Mouse (Mus musculus) hindbrain, embryonic 11.5 days (tissue): ENCODE measurements around the gene Olfr122. TPM values are rescaled to one million over a fixed set of nuclear protein-coding genes. Genes with fewer than 3 reads are reported as not detected.

Experiments used
- ATAC-seq: fragments of 200-750 bp; cut with Nextera tagmentation; 2 replicates; pipeline ENCODE4 v1.8.0; 2017; ENCODE audit warnings: mild to moderate bottlenecking, moderate TSS enrichment, moderate library complexity; ENCODE audit not compliant: low FRiP score
- DNase-seq: peaks from one replicate; pipeline ENCODE4 v3.0.0-alpha.2; 2015; ENCODE audit warnings: low spot score
- H3K27ac ChIP-seq: fragments of 300-500 bp; sonication (generic); 2 replicates; pipeline ENCODE4 v1.5.1; 2014; ENCODE audit warnings: mild to moderate bottlenecking, low read depth, low read length
- H3K27me3 ChIP-seq: fragments of 300-500 bp; sonication (generic); 2 replicates; pipeline ENCODE4 v1.6.1; 2014; ENCODE audit warnings: mild to moderate bottlenecking, low read length, moderate library complexity, mixed read lengths; ENCODE audit not compliant: control insufficient read depth, insufficient read depth
- H3K36me3 ChIP-seq: fragments of 300-500 bp; sonication (generic); 2 replicates; pipeline ENCODE4 v1.6.1; 2014; ENCODE audit warnings: mild to moderate bottlenecking, low read length, moderate library complexity, mixed read lengths; ENCODE audit not compliant: control insufficient read depth, insufficient read depth
- H3K4me1 ChIP-seq: fragments of 300-500 bp; sonication (generic); replicated peaks from 2 replicates; pipeline ENCODE4 v1.6.1; 2014; ENCODE audit warnings: low read length, mixed read lengths; ENCODE audit not compliant: control insufficient read depth, insufficient read depth
- H3K4me2 ChIP-seq: fragments of 300-500 bp; sonication (generic); replicated peaks from 2 replicates; pipeline ENCODE4 v1.6.1; 2014; ENCODE audit warnings: mild to moderate bottlenecking, low read depth, low read length
- H3K4me3 ChIP-seq: fragments of 300-500 bp; sonication (generic); 2 replicates; pipeline ENCODE4 v1.5.1; 2014; ENCODE audit warnings: low read depth, low read length
- H3K9ac ChIP-seq: fragments of 300-500 bp; sonication (generic); 2 replicates; pipeline ENCODE4 v1.6.1; 2014; ENCODE audit warnings: low read depth, low read length
- H3K9me3 ChIP-seq: fragments of 300-500 bp; sonication (generic); 2 replicates; pipeline ENCODE4 v1.6.1; 2016; ENCODE audit warnings: low read length; ENCODE audit not compliant: control insufficient read depth
- WGBS: fragments of 180-500 bp; shearing (Covaris S2); extraction: QIAGEN DNeasy Blood & Tissue Kit; methylation state at CpG from one replicate; pipeline ENCODE4 v1.1.7; 2014; 5-methylcytosine and 5-hydroxymethylcytosine counted together
- polyA plus RNA-seq: library from polyadenylated mRNA; unstranded; fragments of >200 nt; fragmentation: Nextera tagmentation; extraction: Ambion mirVana; gene quantifications from 2 replicates; pipeline ENCODE4 v1.2.1, GENCODE M21; 2014

Olfr122 gene
- not detected in 2 replicates for polyA plus RNA-seq

DNA sequence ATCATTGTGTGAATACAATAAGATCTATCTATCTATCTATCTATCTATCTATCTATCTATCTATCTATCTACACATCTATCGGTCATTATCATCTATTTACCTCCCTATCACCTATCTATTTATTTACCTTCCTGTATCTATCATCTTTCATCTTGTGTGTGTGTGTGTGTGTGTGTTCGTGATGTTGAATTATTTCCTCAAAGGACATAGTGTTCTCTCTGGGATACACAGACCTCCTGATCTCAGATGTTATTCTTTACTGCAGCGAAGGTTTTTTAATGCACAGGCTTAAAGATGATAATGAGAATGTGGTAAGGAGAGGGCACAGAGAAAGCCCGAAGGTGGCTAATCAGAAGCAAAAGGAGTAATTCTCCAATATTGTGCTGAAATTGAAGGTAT lies at the start of gene Olfr122:
Gene Olfr122, plus strand, starts transcription at position 301 of the 400 bp plus-strand sequence.
- no peak within 1 kb of the TSS for H3K4me3 ChIP-seq
- H3K9ac ChIP-seq, result no peak within 1 kb of the TSS
- no peaks in the 10 kb centered on the region for H3K9me3 ChIP-seq
- no peaks in the 10 kb centered on the region for H3K36me3 ChIP-seq
- no peaks in the 10 kb centered on the region for H3K4me1 ChIP-seq
- H3K27me3 ChIP-seq, result no peaks in the 10 kb centered on the region
- no peak within 1 kb of the TSS for H3K4me2 ChIP-seq
- 92% methylated on average over 4 of the region's 4 CpGs for WGBS
- H3K27ac ChIP-seq, result no peak within 1 kb of the TSS
- ATAC-seq (no peak), DNase-seq (no peak)

DNA sequence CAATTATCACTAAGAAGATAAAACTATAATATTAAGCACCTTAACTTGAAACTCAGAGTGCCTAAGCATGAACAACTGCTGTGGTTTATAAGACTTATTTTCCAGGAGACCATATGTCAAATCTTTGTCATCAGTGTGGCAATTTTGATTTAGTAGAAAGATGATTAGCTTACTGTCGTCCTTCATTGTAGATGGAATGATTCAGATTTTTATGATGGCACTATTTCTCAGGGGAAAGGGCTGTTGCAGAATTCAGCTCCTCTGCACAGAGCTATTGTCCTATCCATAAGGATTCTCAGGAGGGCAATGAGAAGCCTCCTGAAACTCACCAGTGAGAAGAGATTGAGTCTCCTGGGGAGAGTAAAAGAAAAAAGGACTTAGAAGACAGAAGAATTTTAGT lies 46.9 kb upstream of the Olfr122 start, which contains the start of gene Olfr120:
Gene Olfr120, plus strand, starts transcription at position 301 of the 400 bp plus-strand sequence.
- H3K4me1 ChIP-seq, result no peaks in the 10 kb centered on the region
- H3K4me3 ChIP-seq, result no peak within 1 kb of the TSS
- ATAC-seq, result no peak
- H3K9ac ChIP-seq, result no peak within 1 kb of the TSS
- WGBS, result 77% methylated on average over 1 of the region's 1 CpGs
- no peak within 1 kb of the TSS for H3K4me2 ChIP-seq
- no peaks in the 10 kb centered on the region for H3K27me3 ChIP-seq
- no peak for DNase-seq
- no peaks in the 10 kb centered on the region for H3K36me3 ChIP-seq
- H3K27ac ChIP-seq, result no peak within 1 kb of the TSS
- no peaks in the 10 kb centered on the region for H3K9me3 ChIP-seq

GRCm38 (mm10) chr17:37738070-37738469 lies 30.3 kb upstream of the Olfr122 start:
- no peaks in the 10 kb centered on the region for H3K9me3 ChIP-seq
- H3K4me2 ChIP-seq, result no peak overlapping the region
- no peaks in the 10 kb centered on the region for H3K27me3 ChIP-seq
- no peak overlapping the region for H3K27ac ChIP-seq
- 62% methylated on average over 7 of the region's 7 CpGs for WGBS
- H3K4me1 ChIP-seq, result no peaks in the 10 kb centered on the region
- H3K36me3 ChIP-seq, result no peaks in the 10 kb centered on the region
- ATAC-seq (no peak), DNase-seq (no peak)
- H3K4me3 ChIP-seq, result no peak overlapping the region
- no peak overlapping the region for H3K9ac ChIP-seq

DNA sequence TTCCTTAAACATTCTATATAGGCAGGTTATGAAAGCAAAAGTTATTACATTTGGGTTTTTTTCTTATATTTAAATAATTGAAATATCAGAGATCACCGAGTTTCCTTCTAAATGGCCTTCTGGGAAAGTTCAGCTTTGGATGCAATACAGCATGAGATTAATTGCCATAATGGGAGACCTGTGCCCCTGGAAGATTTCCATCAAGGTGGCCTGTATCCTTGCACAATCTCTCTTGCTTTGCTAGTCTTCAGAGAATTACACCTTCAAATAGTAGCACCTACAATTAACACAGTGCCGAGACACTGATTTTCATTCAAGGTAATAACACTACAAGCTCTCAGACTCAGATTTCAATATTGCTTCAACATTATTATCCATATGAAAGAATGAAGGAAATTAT lies 24.8 kb downstream of the Olfr122 start, which contains the start of gene Olfr123:
Gene Olfr123, plus strand, starts transcription at position 301 of the 400 bp plus-strand sequence.
- Histone ChIP-seq H3K27ac (no peak within 1 kb of the TSS), H3K27me3 (no peaks in the 10 kb centered on the region), H3K4me3 (no peak within 1 kb of the TSS), H3K36me3 (no peaks in the 10 kb centered on the region), H3K4me1 (no peaks in the 10 kb centered on the region), H3K9ac (no peak within 1 kb of the TSS), H3K4me2 (no peak within 1 kb of the TSS), H3K9me3 (no peaks in the 10 kb centered on the region)
- no peak for DNase-seq
- 88% methylated on average over 2 of the region's 2 CpGs for WGBS
- no peak for ATAC-seq

DNA sequence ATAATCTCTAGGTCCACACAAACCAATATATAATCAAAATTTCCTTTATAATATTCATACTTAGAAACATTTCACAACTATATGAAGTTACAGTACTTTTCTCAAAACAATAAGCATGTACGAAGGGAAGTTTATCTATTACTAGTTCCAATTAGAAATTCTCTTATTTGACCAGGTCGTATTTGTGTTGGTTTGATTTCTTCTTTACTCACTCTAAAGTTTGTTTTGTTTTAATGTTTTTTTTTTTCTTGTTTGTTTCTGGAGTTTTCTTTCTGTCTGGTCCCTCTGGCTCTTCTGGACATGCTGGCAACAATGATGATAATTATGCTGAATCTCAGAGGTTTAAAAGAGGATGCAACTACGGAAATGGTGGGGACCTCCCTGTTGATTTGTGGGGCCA lies 31.2 kb downstream of the Olfr122 start, which contains the start of gene Olfr124:
Gene Olfr124, plus strand, starts transcription at position 301 of the 400 bp plus-strand sequence.
- 86% methylated on average over 3 of the region's 3 CpGs for WGBS
- Histone ChIP-seq H3K4me3 (no peak within 1 kb of the TSS), H3K27me3 (no peaks in the 10 kb centered on the region), H3K36me3 (no peaks in the 10 kb centered on the region), H3K27ac (no peak within 1 kb of the TSS), H3K9ac (no peak within 1 kb of the TSS), H3K4me2 (no peak within 1 kb of the TSS), H3K9me3 (no peaks in the 10 kb centered on the region), H3K4me1 (no peaks in the 10 kb centered on the region)
- DNase-seq (no peak), ATAC-seq (no peak)

Other genes with a start within 250 kb of the Olfr122 start
- gene Olfr112, start 199.2 kb upstream of the Olfr122 start, polyA plus RNA-seq, result not detected in 2 replicates
- gene Olfr113, start 190.9 kb upstream of the Olfr122 start, polyA plus RNA-seq, result not detected in 2 replicates
- not detected in 2 replicates for gene Olfr114, start 175.9 kb upstream of the Olfr122 start, polyA plus RNA-seq
- gene Olfr115, start 141.5 kb upstream of the Olfr122 start, polyA plus RNA-seq, result not detected in 2 replicates
- not detected in 2 replicates for gene Olfr116, start 141.4 kb upstream of the Olfr122 start, polyA plus RNA-seq
- not detected in 2 replicates for gene Olfr117, start 104.8 kb upstream of the Olfr122 start, polyA plus RNA-seq
- gene Olfr118, start 101.6 kb upstream of the Olfr122 start, polyA plus RNA-seq, result not detected in 2 replicates
- gene Olfr119, start 72.0 kb upstream of the Olfr122 start, polyA plus RNA-seq, result not detected in 2 replicates
- gene Olfr120, start 46.8 kb upstream of the Olfr122 start, polyA plus RNA-seq, result not detected in 2 replicates
- not detected in 2 replicates for gene Olfr121, start 19.8 kb upstream of the Olfr122 start, polyA plus RNA-seq
- gene Olfr123, start 24.9 kb downstream of the Olfr122 start, polyA plus RNA-seq, result not detected in 2 replicates
- gene Olfr124, start 31.3 kb downstream of the Olfr122 start, polyA plus RNA-seq, result not detected in 2 replicates
- not detected in 2 replicates for gene Olfr125, start 64.3 kb downstream of the Olfr122 start, polyA plus RNA-seq
- not detected in 2 replicates for gene Olfr126, start 78.9 kb downstream of the Olfr122 start, polyA plus RNA-seq
- gene Olfr127, start 131.8 kb downstream of the Olfr122 start, polyA plus RNA-seq, result not detected in 2 replicates
- not detected in 2 replicates for gene Olfr128, start 151.9 kb downstream of the Olfr122 start, polyA plus RNA-seq
- not detected in 2 replicates for gene Olfr761, start 184.5 kb downstream of the Olfr122 start, polyA plus RNA-seq